Mouse (Mus musculus): Measurements from ENCODE around the gene Epha3.

Epha3 gene

DNA sequence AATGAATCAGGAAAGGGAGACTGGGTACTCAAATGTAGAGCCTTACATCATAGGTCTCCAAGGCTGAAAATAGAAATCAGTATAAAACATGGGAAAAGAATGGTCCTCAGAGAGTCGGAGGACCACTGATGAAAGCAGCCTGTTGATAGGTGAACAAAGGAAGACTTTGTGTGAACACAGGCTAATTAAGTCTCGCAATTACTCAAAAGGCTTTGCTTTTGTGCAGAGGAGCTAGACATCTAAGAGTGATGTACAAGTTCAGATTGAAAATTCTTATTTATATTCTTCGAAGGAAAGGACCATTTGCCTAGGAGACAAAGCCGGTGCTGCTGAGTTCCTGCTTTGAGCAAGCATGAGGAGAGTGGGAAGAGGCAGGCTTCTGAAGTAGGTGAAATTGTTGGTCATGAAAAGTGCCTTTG lies 363.0 kb downstream of the Epha3 start:
- DNase-seq (ENCODE audit: low spot score in 2 of 2), result no peak

Measured in spleen, postnatal 14 days (tissue).